Mouse (Mus musculus) liver, adult 2 months (tissue): Measurements from ENCODE around the gene Cyp2b9.
"Not testable (repeated sequence)": the region's sequence is repeated elsewhere in the genome, so short reads cannot be mapped to it uniquely, and the experiment has no call there.

Source experiments
- CTCF ChIP-seq: fragments of 200-500 bp; IDR thresholded peaks from 2 replicates; pipeline ENCODE4 v1.5.1; 2011; ENCODE audit warnings: low read depth, low read length, control low read depth
- POLR2A ChIP-seq: fragments of 200-500 bp; IDR thresholded peaks from 2 replicates; pipeline ENCODE4 v1.6.1; 2011; ENCODE audit warnings: low read length, control low read depth; ENCODE audit not compliant: insufficient read depth; ENCODE audit errors: extremely low read depth

DNA sequence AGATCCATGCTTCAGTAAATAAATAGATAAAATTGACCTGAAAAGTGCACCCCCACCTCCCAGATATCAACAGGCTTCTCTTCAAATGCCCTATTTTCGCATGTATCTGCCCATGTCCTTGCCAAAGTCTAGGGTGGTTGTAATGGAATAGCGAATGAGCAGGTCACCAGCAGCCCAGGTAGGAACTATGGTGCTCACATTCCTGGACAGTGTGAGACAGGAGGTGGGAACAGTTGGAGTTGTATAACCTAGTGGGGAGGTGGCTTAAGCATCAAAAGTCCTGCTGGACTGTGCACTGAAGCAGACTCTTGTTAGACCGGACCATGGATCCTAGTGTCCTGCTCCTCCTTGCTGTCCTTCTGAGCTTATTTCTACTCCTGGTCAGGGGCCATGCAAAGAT lies at the start of gene Cyp2b9:
- TF ChIP-seq CTCF, POLR2A: not testable (repeated sequence)
